Mouse (Mus musculus) kidney, adult 2 months (tissue): ENCODE measurements at regions not wholly inside any gene's neighbourhood (a gene's known extent, or its start where the extent isn't known, plus 50 kb on each side); places are given as distances from the start of the nearest gene placed in this dataset.

Experiments used
- DNase-seq: peaks from one replicate; pipeline ENCODE4 v3.0.0; 2021
- H3K27ac ChIP-seq: fragments of 200-500 bp; 2 replicates; pipeline ENCODE4 v1.5.1; 2012; ENCODE audit warnings: low read depth, low read length, control low read depth, inconsistent platforms; ENCODE audit not compliant: insufficient read depth
- H3K27me3 ChIP-seq: fragments of 200-500 bp; replicated peaks from 2 replicates; pipeline ENCODE4 v1.6.1; 2012; ENCODE audit warnings: mild to moderate bottlenecking, moderate library complexity, low read length, inconsistent platforms; ENCODE audit not compliant: control insufficient read depth, insufficient read depth
- H3K36me3 ChIP-seq: fragments of 200-500 bp; 2 replicates; pipeline ENCODE4 v1.6.1; 2012; ENCODE audit warnings: mild to moderate bottlenecking, moderate library complexity, low read length, inconsistent platforms; ENCODE audit not compliant: control insufficient read depth, insufficient read depth
- H3K4me1 ChIP-seq: fragments of 200-500 bp; 2 replicates; pipeline ENCODE4 v1.6.1; 2011; ENCODE audit warnings: low read length; ENCODE audit not compliant: control insufficient read depth, insufficient read depth
- H3K4me3 ChIP-seq: fragments of 200-500 bp; 2 replicates; pipeline ENCODE4 v1.5.1; 2011; ENCODE audit warnings: mild to moderate bottlenecking, low read depth, low read length, control low read depth; ENCODE audit not compliant: insufficient read depth
- CTCF ChIP-seq: fragments of 200-500 bp; conservative IDR thresholded peaks from 2 replicates; pipeline ENCODE4 v1.5.1; 2011; ENCODE audit warnings: low read depth, mild to moderate bottlenecking, control low read depth, low read length, moderate library complexity, mixed read lengths; ENCODE audit not compliant: insufficient read depth, insufficient read length
- POLR2A ChIP-seq: fragments of 200-500 bp; IDR thresholded peaks from one replicate; pipeline ENCODE4 v1.6.1; 2011; ENCODE audit warnings: low read depth, low read length, control low read depth
- WGBS: fragments of 180-500 bp; shearing (Covaris S2); methylation state at CpG from one replicate; pipeline ENCODE4 v1.1.7; 2018; 5-methylcytosine and 5-hydroxymethylcytosine counted together

GRCm38 (mm10) chr3:110579261-110579660 is 328.5 kb upstream of the Prmt6 start:
- H3K36me3 ChIP-seq = no peaks in the 10 kb centered on the region
- DNase-seq = peak; percentile 77
- H3K4me1 ChIP-seq = peaks cover 2% of the 10 kb centered on the region; the same call in 1 of the 2 replicates
- 47% methylated on average over 1 of the region's 1 CpGs for WGBS
- H3K27me3 ChIP-seq = no peaks in the 10 kb centered on the region
- no peak overlapping the region for H3K27ac ChIP-seq
- H3K4me3 ChIP-seq = no peak overlapping the region
- TF ChIP-seq CTCF (no peak), POLR2A (no peak)

- Histone ChIP-seq H3K4me3 (no peak overlapping the region), H3K27me3 (no peaks in the 10 kb centered on the region), H3K4me1 (no peaks in the 10 kb centered on the region), H3K36me3 (no peaks in the 10 kb centered on the region), H3K27ac (no peak overlapping the region)
- 80% methylated on average over 4 of the region's 4 CpGs for WGBS
- DNase-seq = no peak
- TF ChIP-seq CTCF = no peak
- TF ChIP-seq POLR2A = no peak
Observed at GRCm38 (mm10) chr3:110567187-110567586, 316.4 kb upstream of the Prmt6 start.

DNA sequence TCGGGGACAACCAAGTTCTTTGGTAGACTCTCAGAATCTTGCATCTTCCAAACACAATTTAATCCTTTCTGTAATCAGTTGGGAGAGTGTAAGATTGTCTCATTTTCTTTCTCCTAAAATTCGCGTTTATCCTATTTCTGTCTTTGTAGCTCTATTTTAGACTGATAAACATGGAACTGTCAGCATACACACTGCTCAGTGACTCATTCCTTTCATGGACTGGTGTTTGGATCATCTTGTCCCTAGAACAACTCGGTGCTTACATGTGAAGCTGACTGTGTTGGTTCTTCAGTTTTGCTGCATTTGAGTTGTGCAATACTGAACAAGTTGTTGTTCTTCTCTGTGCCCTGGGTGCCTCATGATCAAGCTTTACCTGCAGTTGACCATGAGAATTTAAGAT is 296.5 kb upstream of the Prmt6 start:
- 91% methylated on average over 4 of the region's 4 CpGs for WGBS
- Histone ChIP-seq H3K36me3 (no peaks in the 10 kb centered on the region), H3K27ac (no peak overlapping the region), H3K27me3 (no peaks in the 10 kb centered on the region), H3K4me3 (no peak overlapping the region), H3K4me1 (no peaks in the 10 kb centered on the region)
- TF ChIP-seq POLR2A (no peak), CTCF (no peak)
- DNase-seq = no peak

- no peak for DNase-seq
- Histone ChIP-seq H3K4me3 (no peak overlapping the region), H3K27me3 (no peaks in the 10 kb centered on the region), H3K36me3 (no peaks in the 10 kb centered on the region), H3K4me1 (no peaks in the 10 kb centered on the region), H3K27ac (no peak overlapping the region)
- 55% methylated on average over 2 of the region's 2 CpGs for WGBS
- TF ChIP-seq CTCF = no peak
- TF ChIP-seq POLR2A = no peak
Observed at GRCm38 (mm10) chr3:110538275-110538674, 287.5 kb upstream of the Prmt6 start.
